In the genomic region with DNA sequence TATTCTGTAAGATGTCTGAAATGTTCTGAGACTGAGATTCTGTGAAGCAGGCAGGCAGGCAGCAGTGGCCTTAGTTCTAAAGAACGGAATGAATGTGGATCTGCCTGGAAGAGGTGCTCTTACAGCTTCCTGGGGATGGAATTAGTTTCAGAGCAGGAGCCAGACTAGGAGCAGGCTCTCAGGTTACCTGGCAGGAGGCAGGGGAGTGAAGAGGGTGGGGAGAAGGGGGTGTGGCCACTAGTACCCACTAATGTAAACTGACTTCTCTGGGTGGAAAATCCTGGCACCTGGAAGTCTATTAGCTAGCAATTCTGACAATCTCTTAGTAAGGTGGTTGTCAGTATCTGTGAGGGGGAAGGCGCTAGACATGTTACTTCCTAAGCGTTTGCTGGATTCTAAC, we compare ENCODE assay signal across 12 mouse cellular contexts. TPM values are rescaled to one million over a fixed set of nuclear protein-coding genes. Genes with fewer than 3 reads are reported as not detected.
DNase-seq lines count a peak whose midpoint lies in the region; ATAC-seq lines count a peak whose summit lies in the region.
"Had no signal": no experiment of that assay in that cellular context is flagged by ENCODE, and none has a peak within 500 bp of the region (broad histone marks: within the 10 kb centered on the region; RNA-seq: fewer than 3 reads in every experiment).

No protein-coding gene starts in this region.

- peaks cover 12% of the 10 kb centered on the region for H3K36me3 ChIP-seq in forebrain, embryonic 16.5 days (ENCODE audit: control insufficient read depth, insufficient read depth)
- H3K36me3 ChIP-seq in forebrain, embryonic 15.5 days: peaks cover 24% of the 10 kb centered on the region
- H3K36me3 ChIP-seq in embryonic facial prominence, embryonic 13.5 days: peaks cover 32% of the 10 kb centered on the region
- H3K36me3 ChIP-seq in midbrain, embryonic 14.5 days (ENCODE audit: control insufficient read depth, insufficient read depth, low read length): peaks cover 18% of the 10 kb centered on the region

- no peaks in the 10 kb centered on the region for H3K27me3 ChIP-seq in forebrain, embryonic 16.5 days (replicated peaks; ENCODE audit: control insufficient read depth, insufficient read depth, low read length)
- no peaks in the 10 kb centered on the region for H3K27me3 ChIP-seq in forebrain, embryonic 15.5 days
- no peaks in the 10 kb centered on the region for H3K27me3 ChIP-seq in embryonic facial prominence, embryonic 13.5 days
- H3K27me3 ChIP-seq in midbrain, embryonic 14.5 days (ENCODE audit: control insufficient read depth, insufficient read depth, low read length): no peaks in the 10 kb centered on the region

- DNase-seq in kidney, postnatal 36 days: peak; percentile 18 to 23
- no peak for DNase-seq in kidney, adult 11 months
- DNase-seq in midbrain, embryonic 14.5 days: no peak
- no peak for DNase-seq in retina, postnatal 1 day
- no peak for DNase-seq in adrenal gland, adult 8-10 months
- DNase-seq: adrenal gland, postnatal 14 days; cerebellum, adult 11-12 months had no signal

- H3K9me3 ChIP-seq in forebrain, embryonic 16.5 days (ENCODE audit: control insufficient read depth, low read length): no peaks in the 10 kb centered on the region
- no peaks in the 10 kb centered on the region for H3K9me3 ChIP-seq in forebrain, embryonic 15.5 days
- H3K9me3 ChIP-seq in embryonic facial prominence, embryonic 13.5 days: no peaks in the 10 kb centered on the region
- no peaks in the 10 kb centered on the region; the same call in 1 of the 2 replicates for H3K9me3 ChIP-seq in midbrain, embryonic 14.5 days (ENCODE audit: control insufficient read depth, low read length)

- H3K27ac ChIP-seq in forebrain, embryonic 16.5 days (ENCODE audit: low read length): no peak overlapping the region
- no peak overlapping the region for H3K27ac ChIP-seq in forebrain, embryonic 15.5 days (replicated peaks)
- no peak overlapping the region for H3K27ac ChIP-seq in embryonic facial prominence, embryonic 13.5 days
- H3K27ac ChIP-seq in midbrain, embryonic 14.5 days (replicated peaks; ENCODE audit: low read depth, low read length): no peak overlapping the region

- H3K9ac ChIP-seq in forebrain, embryonic 16.5 days (replicated peaks; ENCODE audit: low read depth, low read length): no peak overlapping the region
- H3K9ac ChIP-seq in forebrain, embryonic 15.5 days (replicated peaks): no peak overlapping the region
- H3K9ac ChIP-seq in embryonic facial prominence, embryonic 13.5 days: no peak overlapping the region
- H3K9ac ChIP-seq in midbrain, embryonic 14.5 days (replicated peaks; ENCODE audit: low read length): no peak overlapping the region

- WGBS in forebrain, embryonic 16.5 days: 88% methylated on average over 3 of the region's 3 CpGs
- 92% methylated on average over 3 of the region's 3 CpGs for WGBS in forebrain, embryonic 15.5 days
- 60% methylated on average over 3 of the region's 3 CpGs for WGBS in embryonic facial prominence, embryonic 13.5 days
- 91% methylated on average over 3 of the region's 3 CpGs for whole genome bisulfite sequencing in midbrain, embryonic 14.5 days

- H3K4me2 ChIP-seq in forebrain, embryonic 16.5 days (ENCODE audit: low read length): peak overlapping the region; percentile 20; the same call in 1 of the 2 replicates
- H3K4me2 ChIP-seq in forebrain, embryonic 15.5 days (replicated peaks): no peak overlapping the region
- H3K4me2 ChIP-seq in embryonic facial prominence, embryonic 13.5 days: peak overlapping the region; percentile 70; the same call in 1 of the 2 replicates
- peak overlapping the region; percentile 11; the same call in 1 of the 2 replicates for H3K4me2 ChIP-seq in midbrain, embryonic 14.5 days (ENCODE audit: low read length)

- H3K4me3 ChIP-seq in forebrain, embryonic 16.5 days (replicated peaks; ENCODE audit: low read length): no peak overlapping the region
- H3K4me3 ChIP-seq in forebrain, embryonic 15.5 days: no peak overlapping the region
- H3K4me3 ChIP-seq in embryonic facial prominence, embryonic 13.5 days: no peak overlapping the region
- H3K4me3 ChIP-seq in midbrain, embryonic 14.5 days (replicated peaks; ENCODE audit: low read depth, low read length): no peak overlapping the region

- ATAC-seq in forebrain, embryonic 16.5 days: no peak
- ATAC-seq in forebrain, embryonic 15.5 days (replicated peaks): no peak
- no peak for ATAC-seq in embryonic facial prominence, embryonic 13.5 days (ENCODE audit: insufficient number of reproducible peaks, insufficient read depth, low FRiP score, low TSS enrichment, low read depth)
- no peak for ATAC-seq in midbrain, embryonic 14.5 days (ENCODE audit: low FRiP score, low TSS enrichment)

- peaks cover 26% of the 10 kb centered on the region for H3K4me1 ChIP-seq in forebrain, embryonic 16.5 days (replicated peaks; ENCODE audit: control insufficient read depth, insufficient read depth, low read length)
- peaks cover 28% of the 10 kb centered on the region for H3K4me1 ChIP-seq in forebrain, embryonic 15.5 days
- peaks cover 20% of the 10 kb centered on the region for H3K4me1 ChIP-seq in embryonic facial prominence, embryonic 13.5 days
- H3K4me1 ChIP-seq in midbrain, embryonic 14.5 days (ENCODE audit: control insufficient read depth, insufficient read depth, low read length): peaks cover 23% of the 10 kb centered on the region

RNA-seq across cellular contexts. Expression of a gene that starts 2.4 kb away (rescaled TPM):
- 47.4 and 48.7 TPM in 2 replicates for polyA plus RNA-seq in forebrain, embryonic 16.5 days (2015; fragmentation: Nextera tagmentation; extraction: Ambion mirVana)
- 43.1 and 44.7 TPM in 2 replicates for polyA plus RNA-seq in forebrain, embryonic 15.5 days (2015; fragmentation: Nextera tagmentation; extraction: Ambion mirVana)
- polyA plus RNA-seq in embryonic facial prominence, embryonic 13.5 days (2015; fragmentation: Nextera tagmentation; extraction: Ambion mirVana): 37.2 and 41.1 TPM in 2 replicates
- polyA plus RNA-seq in midbrain, embryonic 14.5 days (2014; fragmentation: Nextera tagmentation; extraction: Ambion mirVana): 67.6 and 81.3 TPM in 2 replicates
- total RNA-seq in adrenal gland, adult 8-10 months (2022): 10 to 100 TPM; 42.0 to 67.7 (median 61.5) TPM

RNA-seq across cellular contexts. Expression of a gene that starts 24.1 kb away (rescaled TPM):
- polyA plus RNA-seq in forebrain, embryonic 16.5 days (2015; fragmentation: Nextera tagmentation; extraction: Ambion mirVana): 39.5 and 46.2 TPM in 2 replicates
- polyA plus RNA-seq in forebrain, embryonic 15.5 days (2015; fragmentation: Nextera tagmentation; extraction: Ambion mirVana): 40.9 TPM in 2 replicates
- polyA plus RNA-seq in embryonic facial prominence, embryonic 13.5 days (2015; fragmentation: Nextera tagmentation; extraction: Ambion mirVana): 6.8 and 9.4 TPM in 2 replicates
- 43.9 and 54.3 TPM in 2 replicates for polyA plus RNA-seq in midbrain, embryonic 14.5 days (2014; fragmentation: Nextera tagmentation; extraction: Ambion mirVana)
- total RNA-seq in adrenal gland, adult 8-10 months (2022): 1 to 10 TPM in 2 of 4 experiments, under 1 TPM in 2; 0.73 to 1.3 (median 1.00) TPM
- total RNA-seq: granulocyte monocyte progenitor cell, adult 5-6 weeks; megakaryocyte-erythroid progenitor cell, adult 5-6 weeks had no signal

RNA-seq across cellular contexts. Expression of a gene that starts 44.4 kb away (rescaled TPM):
- 18.8 and 20.0 TPM in 2 replicates for polyA plus RNA-seq in forebrain, embryonic 16.5 days (2015; fragmentation: Nextera tagmentation; extraction: Ambion mirVana)
- 22.8 and 23.6 TPM in 2 replicates for polyA plus RNA-seq in forebrain, embryonic 15.5 days (2015; fragmentation: Nextera tagmentation; extraction: Ambion mirVana)
- 20.2 TPM in 2 replicates for polyA plus RNA-seq in embryonic facial prominence, embryonic 13.5 days (2015; fragmentation: Nextera tagmentation; extraction: Ambion mirVana)
- polyA plus RNA-seq in midbrain, embryonic 14.5 days (2014; fragmentation: Nextera tagmentation; extraction: Ambion mirVana): 21.4 and 23.7 TPM in 2 replicates
- total RNA-seq in adrenal gland, adult 8-10 months (2022): 10 to 100 TPM; 11.2 to 18.2 (median 14.1) TPM

Comparison
In these comparisons a context has a peak if more than half of its experiments do, and no peak if none do; other contexts are left out.
1. DNase-seq: peak in kidney, postnatal 36 days (2 of 2); none in kidney, adult 11 months (single experiment), midbrain, embryonic 14.5 days (single experiment), retina, postnatal 1 day (single experiment) and adrenal gland, adult 8-10 months (single experiment).